Mouse (Mus musculus) kidney, postnatal 36 days (tissue): ENCODE measurements around the gene Ppp2r5a.
A peak's percentile ranks its signal among the peaks of the same experiment; 100 is the strongest.

Experiments used
- DNase-seq, 2 experiments: peaks; one replicate each; pipeline ENCODE4 v3.0.0; 2021 to 2022; ENCODE audit warnings: mixed read lengths in 2 of 2

Ppp2r5a gene

GRCm38 (mm10) chr1:191417111-191417510, 14.0 kb upstream of the Ppp2r5a start:
- DNase-seq, result no peak

- DNase-seq, result no peak
Observed at GRCm38 (mm10) chr1:191416611-191417010, 13.5 kb upstream of the Ppp2r5a start.

- no peak for DNase-seq
Observed at GRCm38 (mm10) chr1:191414432-191414831, 11.4 kb upstream of the Ppp2r5a start.

- DNase-seq, result no peak
Observed at GRCm38 (mm10) chr1:191413691-191414415, 10.8 kb upstream of the Ppp2r5a start.

- no peak for DNase-seq
Observed at GRCm38 (mm10) chr1:191410294-191411036, 7.4 kb upstream of the Ppp2r5a start.

- no peak for DNase-seq
Observed at GRCm38 (mm10) chr1:191407246-191407645, 4.2 kb upstream of the Ppp2r5a start.

- DNase-seq, result no peak
Observed at GRCm38 (mm10) chr1:191406516-191406915, 3.4 kb upstream of the Ppp2r5a start.

GRCm38 (mm10) chr1:191404721-191405329, 1.8 kb upstream of the Ppp2r5a start:
- DNase-seq, result no peak

GRCm38 (mm10) chr1:191404301-191404700, 1.2 kb upstream of the Ppp2r5a start:
- no peak for DNase-seq

- no peak for DNase-seq
Observed at GRCm38 (mm10) chr1:191402506-191402905, 566 bp downstream of the Ppp2r5a start.

- DNase-seq, result peak; percentile 100
Observed at GRCm38 (mm10) chr1:191396897-191397849, 5.9 kb downstream of the Ppp2r5a start.

- peak; percentile 56 to 80 for DNase-seq
Observed at GRCm38 (mm10) chr1:191396446-191396845, 6.6 kb downstream of the Ppp2r5a start.

- peak; percentile 40 to 72 for DNase-seq
Observed at GRCm38 (mm10) chr1:191395871-191396433, 7.1 kb downstream of the Ppp2r5a start.

GRCm38 (mm10) chr1:191395200-191395599, 7.9 kb downstream of the Ppp2r5a start:
- DNase-seq, result no peak

- peak; percentile 38 to 71 for DNase-seq
Observed at GRCm38 (mm10) chr1:191394126-191394525, 8.9 kb downstream of the Ppp2r5a start.

GRCm38 (mm10) chr1:191393536-191393935, 9.5 kb downstream of the Ppp2r5a start:
- DNase-seq, result no peak

GRCm38 (mm10) chr1:191391311-191391710, 11.8 kb downstream of the Ppp2r5a start:
- DNase-seq, result peak; percentile 76 to 81

GRCm38 (mm10) chr1:191384786-191385430, 18.2 kb downstream of the Ppp2r5a start:
- peak in 1 of 2 experiments; percentile 23 for DNase-seq

GRCm38 (mm10) chr1:191381955-191382736, 20.9 kb downstream of the Ppp2r5a start:
- no peak for DNase-seq

GRCm38 (mm10) chr1:191380843-191381242, 22.2 kb downstream of the Ppp2r5a start:
- DNase-seq, result no peak

- DNase-seq, result no peak
Observed at GRCm38 (mm10) chr1:191378080-191378479, 25.0 kb downstream of the Ppp2r5a start.
